Mouse (Mus musculus) liver, embryonic 12.5 days (tissue): ENCODE measurements around the gene Wscd2. TPM values are rescaled to one million over a fixed set of nuclear protein-coding genes. Genes with fewer than 3 reads are reported as not detected.
"Not testable (repeated sequence)": the region's sequence is repeated elsewhere in the genome, so short reads cannot be mapped to it uniquely, and the experiment has no call there.

Source experiments
- ATAC-seq: fragments of 200-750 bp; cut with Nextera tagmentation; 2 replicates; pipeline ENCODE4 v1.8.0; 2017; ENCODE audit warnings: moderate number of reproducible peaks, mild to moderate bottlenecking, moderate library complexity
- H3K27ac ChIP-seq: fragments of 300-500 bp; sonication (generic); 2 replicates; pipeline ENCODE4 v1.5.1; 2016; ENCODE audit warnings: mild to moderate bottlenecking
- H3K27me3 ChIP-seq: fragments of 300-500 bp; sonication (generic); replicated peaks from 2 replicates; pipeline ENCODE4 v1.6.1; 2016; ENCODE audit warnings: mild to moderate bottlenecking, moderate library complexity
- H3K36me3 ChIP-seq: fragments of 300-500 bp; sonication (generic); 2 replicates; pipeline ENCODE4 v1.6.1; 2016; ENCODE audit warnings: mild to moderate bottlenecking, moderate library complexity
- H3K4me1 ChIP-seq: fragments of 300-500 bp; sonication (generic); 2 replicates; pipeline ENCODE4 v1.6.1; 2016
- H3K4me2 ChIP-seq: fragments of 300-500 bp; sonication (generic); 2 replicates; pipeline ENCODE4 v1.6.1; 2016; ENCODE audit warnings: mild to moderate bottlenecking, moderate library complexity
- H3K4me3 ChIP-seq: fragments of 300-500 bp; sonication (generic); 2 replicates; pipeline ENCODE4 v1.5.1; 2016; ENCODE audit warnings: mild to moderate bottlenecking, moderate library complexity
- H3K9ac ChIP-seq: fragments of 300-500 bp; sonication (generic); 2 replicates; pipeline ENCODE4 v1.6.1; 2016; ENCODE audit warnings: mild to moderate bottlenecking, moderate library complexity
- H3K9me3 ChIP-seq: fragments of 300-500 bp; sonication (generic); replicated peaks from 2 replicates; pipeline ENCODE4 v1.6.1; 2016; ENCODE audit warnings: mild to moderate bottlenecking, moderate library complexity
- WGBS: fragments of 180-500 bp; shearing (Covaris S2); methylation state at CpG from one replicate; pipeline ENCODE4 v1.1.7; 2016; ENCODE audit not compliant: insufficient replicate concordance; 5-methylcytosine and 5-hydroxymethylcytosine counted together
- polyA plus RNA-seq: library from polyadenylated mRNA; unstranded; fragments of >200 nt; fragmentation: Nextera tagmentation; extraction: Ambion mirVana; gene quantifications from 2 replicates; pipeline ENCODE4 v1.2.1, GENCODE M21; 2016

Gene Wscd2
- polyA plus RNA-seq, 1 experiment from 2014 or later, result 0.19 TPM

GRCm38 (mm10) chr5:113565858-113566257 lies 75.7 kb downstream of the Wscd2 start:
- no peak for ATAC-seq
- Histone ChIP-seq H3K36me3 (no peaks in the 10 kb centered on the region), H3K27ac (no peak overlapping the region), H3K4me2 (no peak overlapping the region), H3K9me3 (no peaks in the 10 kb centered on the region), H3K4me3 (no peak overlapping the region), H3K27me3 (no peaks in the 10 kb centered on the region), H3K9ac (no peak overlapping the region), H3K4me1 (no peaks in the 10 kb centered on the region)
- WGBS, result 62% methylated on average over 12 of the region's 12 CpGs

- 36% methylated on average over 7 of the region's 7 CpGs for WGBS
- no peak overlapping the region for H3K4me3 ChIP-seq
- no peak overlapping the region for H3K27ac ChIP-seq
- H3K4me2 ChIP-seq, result no peak overlapping the region
- H3K36me3 ChIP-seq, result no peaks in the 10 kb centered on the region
- no peaks in the 10 kb centered on the region for H3K4me1 ChIP-seq
- ATAC-seq, result no peak
- no peaks in the 10 kb centered on the region for H3K9me3 ChIP-seq
- no peak overlapping the region for H3K9ac ChIP-seq
- no peaks in the 10 kb centered on the region for H3K27me3 ChIP-seq
These were observed 80.1 kb downstream of the Wscd2 start for GRCm38 (mm10) chr5:113570056-113570717.

DNA sequence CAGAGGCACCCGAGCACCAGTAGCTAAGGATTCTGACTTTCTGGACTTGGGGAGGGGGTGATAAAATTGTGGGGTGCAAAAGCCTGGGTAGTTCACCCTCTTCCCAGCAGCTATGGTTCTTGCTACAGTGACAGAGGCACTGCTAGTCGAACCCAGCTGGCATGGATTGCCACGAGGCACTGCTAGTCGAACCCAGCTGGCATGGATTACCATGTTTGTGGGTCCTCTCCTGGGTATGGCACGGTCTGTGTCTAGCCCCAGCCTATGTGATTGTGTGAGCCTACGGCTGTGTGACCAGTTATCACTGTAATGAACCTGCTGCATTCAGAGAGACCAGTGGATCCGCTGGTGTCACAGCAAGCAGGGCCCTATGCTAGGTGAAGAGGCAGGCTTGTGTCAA lies 87.4 kb downstream of the Wscd2 start:
- H3K4me2 ChIP-seq, result no peak overlapping the region
- 0 out of 2 replicates have a peak, but pooled peaks cover 2% of the 10 kb centered on the region for H3K27me3 ChIP-seq
- H3K4me1 ChIP-seq, result no peaks in the 10 kb centered on the region
- ATAC-seq, result no peak
- H3K4me3 ChIP-seq, result no peak overlapping the region
- H3K9ac ChIP-seq, result no peak overlapping the region
- 58% methylated on average over 7 of the region's 7 CpGs for WGBS
- no peaks in the 10 kb centered on the region for H3K36me3 ChIP-seq
- no peaks in the 10 kb centered on the region for H3K9me3 ChIP-seq
- no peak overlapping the region for H3K27ac ChIP-seq

- Histone ChIP-seq H3K4me1 (no peaks in the 10 kb centered on the region), H3K4me2 (no peak overlapping the region), H3K9me3 (no peaks in the 10 kb centered on the region), H3K9ac (no peak overlapping the region), H3K4me3 (no peak overlapping the region), H3K36me3 (no peaks in the 10 kb centered on the region), H3K27ac (no peak overlapping the region), H3K27me3 (0 out of 2 replicates have a peak, but pooled peaks cover 2% of the 10 kb centered on the region)
- WGBS, result 83% methylated on average over 6 of the region's 6 CpGs
- ATAC-seq, result no peak
These were observed 88.3 kb downstream of the Wscd2 start for GRCm38 (mm10) chr5:113578428-113578827.

- Histone ChIP-seq H3K9ac (no peak overlapping the region), H3K27me3 (0 out of 2 replicates have a peak, but pooled peaks cover 2% of the 10 kb centered on the region), H3K4me1 (0 out of 2 replicates have a peak, but pooled peaks cover under 1% of the 10 kb centered on the region), H3K4me2 (no peak overlapping the region), H3K9me3 (no peaks in the 10 kb centered on the region), H3K4me3 (no peak overlapping the region), H3K36me3 (no peaks in the 10 kb centered on the region), H3K27ac (no peak overlapping the region)
- no peak for ATAC-seq
- WGBS, result 82% methylated on average over 4 of the region's 4 CpGs
These were observed 89.0 kb downstream of the Wscd2 start for GRCm38 (mm10) chr5:113579128-113579527.

GRCm38 (mm10) chr5:113580248-113580647 lies 90.1 kb downstream of the Wscd2 start:
- no peak for ATAC-seq
- H3K4me3 ChIP-seq, result no peak overlapping the region
- H3K36me3 ChIP-seq, result no peaks in the 10 kb centered on the region
- 0 out of 2 replicates have a peak, but pooled peaks cover 2% of the 10 kb centered on the region for H3K27me3 ChIP-seq
- H3K4me1 ChIP-seq, result 0 out of 2 replicates have a peak, but pooled peaks cover 9% of the 10 kb centered on the region
- no peak overlapping the region for H3K9ac ChIP-seq
- WGBS, result 37% methylated on average over 8 of the region's 8 CpGs
- no peak overlapping the region for H3K4me2 ChIP-seq
- H3K9me3 ChIP-seq, result no peaks in the 10 kb centered on the region
- H3K27ac ChIP-seq, result no peak overlapping the region

DNA sequence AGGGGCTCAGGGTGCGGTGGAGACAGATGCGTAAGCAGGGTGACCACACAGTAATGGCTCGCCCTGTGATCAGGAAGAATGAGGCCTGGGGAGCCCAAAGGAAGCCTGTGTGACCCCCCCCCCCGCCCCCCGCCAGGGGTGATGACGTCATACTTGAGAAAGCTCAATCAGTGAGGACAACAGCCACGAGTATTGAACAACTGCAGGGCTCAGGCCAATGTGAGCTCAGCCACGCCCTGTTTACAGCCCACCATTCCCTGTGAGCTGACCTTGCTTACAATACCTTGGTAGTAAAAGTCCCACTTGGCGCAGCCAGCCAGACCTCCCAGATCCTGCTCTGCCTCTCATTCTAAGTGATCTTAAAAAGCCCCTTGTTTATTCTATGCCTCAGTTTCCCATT lies 90.7 kb downstream of the Wscd2 start:
- 0 out of 2 replicates have a peak, but pooled peaks cover 2% of the 10 kb centered on the region for H3K27me3 ChIP-seq
- H3K9ac ChIP-seq, result no peak overlapping the region
- no peak overlapping the region for H3K4me3 ChIP-seq
- no peak; the same call in 1 of the 2 replicates for ATAC-seq
- WGBS, result 46% methylated on average over 9 of the region's 9 CpGs
- H3K9me3 ChIP-seq, result no peaks in the 10 kb centered on the region
- H3K27ac ChIP-seq, result no peak overlapping the region
- H3K4me1 ChIP-seq, result 0 out of 2 replicates have a peak, but pooled peaks cover 9% of the 10 kb centered on the region
- no peak overlapping the region for H3K4me2 ChIP-seq
- no peaks in the 10 kb centered on the region for H3K36me3 ChIP-seq

GRCm38 (mm10) chr5:113583424-113584162 lies 93.5 kb downstream of the Wscd2 start:
- no peak for ATAC-seq
- Histone ChIP-seq H3K4me1 (0 out of 2 replicates have a peak, but pooled peaks cover 9% of the 10 kb centered on the region), H3K4me3 (no peak overlapping the region), H3K27me3 (no peaks in the 10 kb centered on the region), H3K9me3 (no peaks in the 10 kb centered on the region), H3K27ac (no peak overlapping the region), H3K4me2 (no peak overlapping the region), H3K36me3 (no peaks in the 10 kb centered on the region), H3K9ac (no peak overlapping the region)
- WGBS, result 44% methylated on average over 5 of the region's 5 CpGs

- no peaks in the 10 kb centered on the region for H3K36me3 ChIP-seq
- H3K27ac ChIP-seq, result no peak overlapping the region
- 21% methylated on average over 6 of the region's 6 CpGs for WGBS
- H3K4me2 ChIP-seq, result no peak overlapping the region
- ATAC-seq, result no peak
- H3K9me3 ChIP-seq, result no peaks in the 10 kb centered on the region
- H3K4me1 ChIP-seq, result 0 out of 2 replicates have a peak, but pooled peaks cover 9% of the 10 kb centered on the region
- H3K27me3 ChIP-seq, result no peaks in the 10 kb centered on the region
- no peak overlapping the region for H3K4me3 ChIP-seq
- H3K9ac ChIP-seq, result no peak overlapping the region
These were observed 94.3 kb downstream of the Wscd2 start for GRCm38 (mm10) chr5:113584439-113584838.

DNA sequence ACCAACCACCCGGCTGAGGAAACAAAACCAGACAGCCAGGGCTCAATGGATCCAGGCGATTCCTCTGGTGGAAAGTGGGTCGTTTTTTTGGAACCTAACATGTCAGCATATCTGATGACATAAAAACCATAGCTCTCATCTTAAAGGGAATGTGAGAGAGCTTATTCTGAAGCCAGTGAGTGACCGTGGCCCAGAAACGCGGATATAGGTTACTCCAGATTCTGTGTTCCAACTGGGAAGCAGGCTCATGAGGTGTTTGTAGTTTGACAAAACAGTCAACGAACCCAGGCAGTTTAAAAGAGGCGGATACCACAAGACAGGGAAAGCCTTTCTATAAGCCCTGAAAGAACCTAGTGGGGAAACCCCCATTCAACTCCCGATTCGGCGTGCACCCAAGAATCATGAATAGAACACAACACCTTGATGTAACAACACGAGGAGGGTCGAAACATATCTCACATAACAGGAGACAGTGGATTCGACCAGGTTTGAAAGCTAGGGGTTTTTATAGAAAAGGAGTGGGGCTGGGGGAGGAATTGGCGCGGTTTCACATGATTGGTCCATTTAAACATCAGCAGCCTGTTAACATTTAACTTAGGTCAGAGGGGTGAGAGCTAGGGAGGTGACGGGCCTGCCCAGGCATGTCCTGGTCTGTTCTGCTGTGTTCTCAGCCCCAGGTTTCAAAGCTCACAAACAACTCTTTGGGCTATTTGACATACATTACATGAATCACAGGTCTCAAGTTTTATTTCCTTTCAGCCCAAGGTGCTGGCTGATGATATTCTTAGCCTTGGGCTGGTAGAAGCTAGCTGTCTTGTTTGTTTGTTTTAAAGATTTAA lies 95.7 kb downstream of the Wscd2 start:
- H3K27me3 ChIP-seq, H3K4me3 ChIP-seq, H3K27ac ChIP-seq, H3K9ac ChIP-seq, H3K4me2 ChIP-seq, H3K4me1 ChIP-seq, ATAC-seq, H3K9me3 ChIP-seq, H3K36me3 ChIP-seq: not testable (repeated sequence)
- 69% methylated on average over 17 of the region's 17 CpGs for WGBS

GRCm38 (mm10) chr5:113586458-113586849 lies 96.3 kb downstream of the Wscd2 start:
- H3K4me2 ChIP-seq, H3K36me3 ChIP-seq, ATAC-seq, H3K27ac ChIP-seq, H3K4me1 ChIP-seq, H3K4me3 ChIP-seq, H3K9me3 ChIP-seq, H3K27me3 ChIP-seq, H3K9ac ChIP-seq: not testable (repeated sequence)
- WGBS, result 35% methylated on average over 5 of the region's 5 CpGs
